Mouse (Mus musculus) kidney, embryonic 15.5 days (tissue): Measurements from ENCODE around the gene Flnb. TPM values are rescaled to one million over a fixed set of nuclear protein-coding genes. Genes with fewer than 3 reads are reported as not detected.

Source experiments
- ATAC-seq: fragments of 200-750 bp; cut with Nextera tagmentation; replicated peaks from 2 replicates; pipeline ENCODE4 v1.8.0; 2017; ENCODE audit warnings: moderate TSS enrichment; ENCODE audit not compliant: low FRiP score
- H3K27ac ChIP-seq: fragments of 300-500 bp; sonication (generic); 2 replicates; pipeline ENCODE4 v1.5.1; 2015; ENCODE audit warnings: mild to moderate bottlenecking, inconsistent platforms
- H3K27me3 ChIP-seq: fragments of 300-500 bp; sonication (generic); 2 replicates; pipeline ENCODE4 v1.6.1; 2015; ENCODE audit warnings: inconsistent platforms
- H3K36me3 ChIP-seq: fragments of 300-500 bp; sonication (generic); 2 replicates; pipeline ENCODE4 v1.6.1; 2015; ENCODE audit warnings: inconsistent platforms
- H3K4me1 ChIP-seq: fragments of 300-500 bp; sonication (generic); 2 replicates; pipeline ENCODE4 v1.6.1; 2015; ENCODE audit warnings: inconsistent platforms
- H3K4me2 ChIP-seq: fragments of 300-500 bp; sonication (generic); 2 replicates; pipeline ENCODE4 v1.6.1; 2015; ENCODE audit warnings: moderate library complexity, mild to moderate bottlenecking, inconsistent platforms
- H3K4me3 ChIP-seq: fragments of 300-500 bp; sonication (generic); replicated peaks from 2 replicates; pipeline ENCODE4 v1.5.1; 2015; ENCODE audit warnings: mild to moderate bottlenecking, inconsistent platforms
- H3K9ac ChIP-seq: fragments of 300-500 bp; sonication (generic); 2 replicates; pipeline ENCODE4 v1.6.1; 2015; ENCODE audit warnings: mild to moderate bottlenecking, inconsistent platforms
- H3K9me3 ChIP-seq: fragments of 300-500 bp; sonication (generic); replicated peaks from 2 replicates; pipeline ENCODE4 v1.6.1; 2016; ENCODE audit warnings: inconsistent platforms
- WGBS: fragments of 180-500 bp; shearing (Covaris S2); methylation state at CpG from one replicate; pipeline ENCODE4 v1.1.7; 2015; ENCODE audit warnings: mixed read lengths; 5-methylcytosine and 5-hydroxymethylcytosine counted together
- polyA plus RNA-seq: library from polyadenylated mRNA; unstranded; fragments of >200 nt; fragmentation: Nextera tagmentation; extraction: Ambion mirVana; gene quantifications from 2 replicates; pipeline ENCODE4 v1.2.1, GENCODE M21; 2015

Gene Flnb
- polyA plus RNA-seq, 1 experiment from 2014 or later = 20.6 TPM

DNA sequence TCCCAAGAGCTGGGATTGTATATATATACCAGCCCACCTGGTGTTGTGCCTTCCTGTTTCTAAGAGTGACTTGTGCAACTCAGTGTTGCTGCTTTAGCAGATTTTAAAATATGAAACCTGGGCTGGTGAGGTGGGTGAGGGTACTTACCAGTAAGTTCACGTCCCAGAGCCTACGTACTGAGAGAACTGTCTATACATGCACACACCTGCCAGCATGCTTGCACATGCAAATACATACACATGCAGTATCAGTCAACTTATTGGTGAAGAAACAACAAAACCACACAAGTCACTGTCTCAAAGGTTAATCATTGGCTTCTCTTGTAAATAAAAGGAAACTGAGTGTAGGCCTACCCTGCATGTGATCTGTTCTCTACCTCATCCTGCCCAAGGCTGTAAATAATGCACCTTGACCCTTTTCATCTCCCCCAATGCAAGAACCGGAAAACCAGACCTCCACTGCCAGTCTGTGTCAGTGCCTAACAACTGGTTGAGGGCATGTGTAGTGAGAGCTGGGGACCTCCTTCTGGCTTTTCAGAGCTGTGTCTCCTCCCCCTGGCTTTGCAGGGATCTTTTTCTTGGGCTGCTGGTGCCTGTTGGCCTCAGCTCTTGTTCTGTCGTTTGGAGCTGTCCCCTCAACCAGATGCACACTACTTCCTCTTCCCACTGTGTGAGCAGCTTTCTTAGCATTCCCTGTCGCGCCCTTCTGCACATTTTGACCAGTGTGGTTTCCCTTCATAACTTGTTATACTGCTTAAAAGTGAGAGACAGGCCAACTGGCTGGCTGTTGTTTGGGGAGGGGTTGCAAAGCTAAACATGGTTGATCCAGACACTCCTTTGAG is 100.6 kb downstream of the Flnb start:
- Histone ChIP-seq H3K36me3 (peaks cover 87% of the 10 kb centered on the region), H3K27me3 (no peaks in the 10 kb centered on the region), H3K4me2 (no peak overlapping the region), H3K4me3 (no peak overlapping the region), H3K27ac (no peak overlapping the region), H3K4me1 (peaks cover 17% of the 10 kb centered on the region; the same call in 1 of the 2 replicates), H3K9me3 (no peaks in the 10 kb centered on the region), H3K9ac (no peak overlapping the region)
- no peak for ATAC-seq
- WGBS = 79% methylated on average over 6 of the region's 6 CpGs

- no peaks in the 10 kb centered on the region for H3K27me3 ChIP-seq
- ATAC-seq = no peak
- H3K27ac ChIP-seq = no peak overlapping the region
- no peak overlapping the region for H3K4me2 ChIP-seq
- no peak overlapping the region for H3K9ac ChIP-seq
- H3K9me3 ChIP-seq = no peaks in the 10 kb centered on the region
- peaks cover 90% of the 10 kb centered on the region for H3K36me3 ChIP-seq
- WGBS = 89% methylated on average over 5 of the region's 5 CpGs
- 0 out of 2 replicates have a peak, but pooled peaks cover 13% of the 10 kb centered on the region for H3K4me1 ChIP-seq
- H3K4me3 ChIP-seq = no peak overlapping the region
These were observed 101.6 kb downstream of the Flnb start for GRCm38 (mm10) chr14:7919309-7919708.

GRCm38 (mm10) chr14:7919921-7920320 is 102.2 kb downstream of the Flnb start:
- peak; percentile 79 for ATAC-seq
- Histone ChIP-seq H3K4me2 (no peak overlapping the region), H3K4me1 (0 out of 2 replicates have a peak, but pooled peaks cover 13% of the 10 kb centered on the region), H3K27me3 (no peaks in the 10 kb centered on the region), H3K9me3 (no peaks in the 10 kb centered on the region), H3K36me3 (peaks cover 91% of the 10 kb centered on the region), H3K27ac (no peak overlapping the region), H3K9ac (no peak overlapping the region), H3K4me3 (no peak overlapping the region)
- 51% methylated on average over 4 of the region's 4 CpGs for WGBS

DNA sequence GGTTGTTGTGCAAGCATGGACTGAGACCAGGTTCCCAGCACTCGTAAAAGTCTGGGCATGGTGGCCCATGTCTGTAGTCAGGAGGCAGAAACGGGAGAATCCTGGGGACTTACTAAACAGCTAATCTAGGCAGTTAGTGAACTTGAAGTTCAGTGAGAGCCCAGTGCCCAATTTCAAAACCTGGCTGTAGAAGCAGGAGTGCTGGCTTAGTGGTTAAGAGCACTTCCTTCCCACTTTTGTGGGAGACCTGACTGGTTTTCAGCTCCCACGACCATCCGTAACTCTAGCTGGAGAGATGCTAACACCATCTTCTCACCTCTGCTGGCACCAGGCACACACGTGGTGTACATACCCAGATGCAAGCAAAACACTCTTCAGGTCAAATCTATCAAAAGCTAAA is 103.7 kb downstream of the Flnb start:
- WGBS = 87% methylated on average over 5 of the region's 5 CpGs
- H3K9ac ChIP-seq = no peak overlapping the region
- ATAC-seq = no peak
- H3K4me2 ChIP-seq = no peak overlapping the region
- no peak overlapping the region for H3K4me3 ChIP-seq
- no peak overlapping the region for H3K27ac ChIP-seq
- H3K4me1 ChIP-seq = 0 out of 2 replicates have a peak, but pooled peaks cover 13% of the 10 kb centered on the region
- H3K9me3 ChIP-seq = no peaks in the 10 kb centered on the region
- H3K27me3 ChIP-seq = no peaks in the 10 kb centered on the region
- peaks cover 89% of the 10 kb centered on the region for H3K36me3 ChIP-seq

DNA sequence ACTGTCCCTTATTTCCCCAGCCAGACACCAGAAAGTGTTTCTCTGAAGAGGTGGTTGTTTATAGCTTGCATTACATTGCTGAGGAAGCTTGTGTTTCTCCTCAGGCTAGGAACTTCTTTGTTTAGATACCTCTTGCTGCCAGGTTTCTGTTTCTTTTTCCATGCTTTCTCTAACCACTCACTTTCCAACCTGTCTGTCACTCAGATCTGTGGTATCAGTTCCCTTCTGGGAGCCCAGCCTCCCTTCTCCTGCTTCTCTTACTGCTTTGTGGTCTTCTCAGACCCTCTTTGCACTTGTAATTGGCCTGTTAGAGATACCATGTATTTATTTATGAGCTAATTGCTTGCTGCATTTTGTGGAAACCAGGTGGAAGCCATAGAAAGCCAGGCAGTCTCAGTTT is 105.9 kb downstream of the Flnb start:
- peaks cover 85% of the 10 kb centered on the region for H3K36me3 ChIP-seq
- H3K4me2 ChIP-seq = no peak overlapping the region
- 0 out of 2 replicates have a peak, but pooled peaks cover 13% of the 10 kb centered on the region for H3K4me1 ChIP-seq
- ATAC-seq = no peak
- H3K27ac ChIP-seq = no peak overlapping the region
- H3K27me3 ChIP-seq = no peaks in the 10 kb centered on the region
- no peak overlapping the region for H3K9ac ChIP-seq
- H3K4me3 ChIP-seq = no peak overlapping the region
- no peaks in the 10 kb centered on the region for H3K9me3 ChIP-seq

DNA sequence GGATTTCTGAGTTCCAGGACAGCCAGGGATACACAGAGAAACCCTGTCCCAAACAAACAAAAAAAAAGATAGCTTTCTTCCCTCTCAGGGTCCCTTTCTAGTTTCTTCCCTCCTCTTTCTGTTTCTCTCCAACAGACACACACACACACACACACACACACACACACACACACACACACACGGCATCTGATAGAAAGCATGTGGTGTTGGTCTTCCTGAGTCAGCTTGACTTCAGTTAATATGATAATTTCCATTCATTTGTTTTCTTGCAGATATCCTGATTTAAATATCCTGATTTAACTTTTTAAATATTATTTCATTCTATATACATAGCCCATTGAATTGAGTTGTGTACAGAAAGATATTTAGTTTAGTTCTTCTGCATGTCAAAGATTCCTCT is 110.6 kb downstream of the Flnb start:
- Histone ChIP-seq H3K9ac (no peak overlapping the region), H3K27me3 (no peaks in the 10 kb centered on the region), H3K4me3 (no peak overlapping the region), H3K4me2 (no peak overlapping the region), H3K27ac (no peak overlapping the region), H3K36me3 (peaks cover 91% of the 10 kb centered on the region), H3K4me1 (no peaks in the 10 kb centered on the region), H3K9me3 (no peaks in the 10 kb centered on the region)
- ATAC-seq = no peak
- WGBS = 80% methylated on average over 1 of the region's 1 CpGs

DNA sequence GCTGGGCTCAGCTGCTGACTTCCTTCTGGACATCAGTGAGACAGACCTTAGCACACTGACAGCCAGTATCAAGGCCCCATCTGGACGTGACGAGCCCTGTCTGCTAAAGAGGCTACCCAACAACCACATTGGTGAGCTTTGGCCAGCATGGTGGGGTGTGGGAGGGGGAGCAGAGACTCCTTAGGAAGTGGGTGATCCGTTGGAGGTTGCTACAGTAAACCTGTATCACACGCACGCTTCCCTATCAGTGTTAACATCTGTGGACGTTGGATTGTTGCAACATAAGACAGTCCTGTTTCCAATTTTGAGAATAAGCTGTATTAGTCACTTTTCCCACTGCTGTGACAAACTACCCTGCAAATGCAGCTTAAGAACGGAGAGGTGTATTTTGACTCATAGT is 111.3 kb downstream of the Flnb start:
- no peak for ATAC-seq

GRCm38 (mm10) chr14:7932151-7932550 is 114.4 kb downstream of the Flnb start:
- 91% methylated on average over 4 of the region's 4 CpGs for WGBS
- Histone ChIP-seq H3K27me3 (no peaks in the 10 kb centered on the region), H3K4me3 (no peak overlapping the region), H3K27ac (no peak overlapping the region), H3K9ac (no peak overlapping the region), H3K36me3 (peaks cover 90% of the 10 kb centered on the region), H3K4me2 (no peak overlapping the region), H3K4me1 (no peaks in the 10 kb centered on the region), H3K9me3 (no peaks in the 10 kb centered on the region)
- no peak for ATAC-seq

More for the DNA sequence above, 111.3 kb downstream of the Flnb start:
- no peak overlapping the region for H3K27ac ChIP-seq
- H3K27me3 ChIP-seq = no peaks in the 10 kb centered on the region
- peaks cover 91% of the 10 kb centered on the region for H3K36me3 ChIP-seq
- WGBS = 86% methylated on average over 7 of the region's 7 CpGs
- no peak overlapping the region for H3K4me3 ChIP-seq
- no peaks in the 10 kb centered on the region for H3K9me3 ChIP-seq
- no peaks in the 10 kb centered on the region for H3K4me1 ChIP-seq
- H3K9ac ChIP-seq = no peak overlapping the region
- no peak overlapping the region for H3K4me2 ChIP-seq

GRCm38 (mm10) chr14:7934166-7934565 is 116.4 kb downstream of the Flnb start:
- no peak overlapping the region for H3K9ac ChIP-seq
- no peaks in the 10 kb centered on the region for H3K9me3 ChIP-seq
- 90% methylated on average over 7 of the region's 7 CpGs for WGBS
- no peaks in the 10 kb centered on the region for H3K27me3 ChIP-seq
- peaks cover 75% of the 10 kb centered on the region for H3K36me3 ChIP-seq
- no peak overlapping the region for H3K4me2 ChIP-seq
- no peaks in the 10 kb centered on the region for H3K4me1 ChIP-seq
- no peak for ATAC-seq
- H3K27ac ChIP-seq = no peak overlapping the region
- no peak overlapping the region for H3K4me3 ChIP-seq

DNA sequence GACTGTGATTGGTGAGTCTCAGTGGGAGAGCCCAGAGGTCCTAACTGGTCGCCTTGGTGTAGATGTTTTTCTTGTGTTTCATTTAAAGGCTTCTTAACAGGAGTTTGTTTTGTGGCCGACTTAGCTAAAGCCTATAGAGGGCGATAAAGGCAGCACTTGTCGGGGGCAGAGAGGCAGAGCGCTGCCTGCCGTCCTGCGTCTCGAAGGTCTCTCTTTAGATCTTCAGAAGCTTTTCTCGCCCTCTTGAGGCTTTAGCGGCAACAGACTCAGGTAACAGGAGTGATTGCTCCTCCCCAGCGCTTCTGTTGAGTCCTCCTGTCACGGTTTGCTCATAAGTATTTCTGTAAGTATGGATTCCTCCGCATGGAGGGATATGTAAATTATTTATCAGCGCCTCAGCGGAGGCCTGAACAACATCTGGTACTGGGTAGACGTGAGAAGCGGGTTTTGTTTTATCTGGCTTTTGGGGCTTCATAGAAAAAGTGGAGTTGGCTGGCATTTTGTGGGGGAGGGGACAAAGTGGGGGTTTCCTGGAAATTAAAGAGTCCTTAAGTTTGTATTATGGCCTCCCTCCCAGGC is 119.4 kb downstream of the Flnb start:
- WGBS = 27% methylated on average over 17 of the region's 17 CpGs
- H3K4me1 ChIP-seq = no peaks in the 10 kb centered on the region
- H3K27ac ChIP-seq = no peak overlapping the region; the same call in 1 of the 2 replicates
- peaks cover 75% of the 10 kb centered on the region for H3K36me3 ChIP-seq
- no peaks in the 10 kb centered on the region for H3K9me3 ChIP-seq
- H3K27me3 ChIP-seq = no peaks in the 10 kb centered on the region
- no peak overlapping the region for H3K9ac ChIP-seq
- H3K4me2 ChIP-seq = no peak overlapping the region
- peak; percentile 70; the same call in 1 of the 2 replicates for ATAC-seq
- no peak overlapping the region for H3K4me3 ChIP-seq

- ATAC-seq = no peak
- 0 out of 2 replicates have a peak, but pooled peaks cover under 1% of the 10 kb centered on the region for H3K4me1 ChIP-seq
- WGBS = 72% methylated on average over 19 of the region's 19 CpGs
- no peaks in the 10 kb centered on the region for H3K27me3 ChIP-seq
- no peak overlapping the region for H3K9ac ChIP-seq
- H3K9me3 ChIP-seq = no peaks in the 10 kb centered on the region
- H3K36me3 ChIP-seq = peaks cover 72% of the 10 kb centered on the region
- H3K4me3 ChIP-seq = no peak overlapping the region
- no peak overlapping the region for H3K4me2 ChIP-seq
- no peak overlapping the region for H3K27ac ChIP-seq
These were observed 121.3 kb downstream of the Flnb start for GRCm38 (mm10) chr14:7938809-7939784.
